Mouse (Mus musculus): ENCODE results near the gene Epb41l5.

GRCm38 (mm10) chr1:119498536-119499231 lies 150.1 kb downstream of the Epb41l5 start:
- TF ChIP-seq CTCF (IDR thresholded peaks at IDR 0.05; ENCODE audit: borderline replicate concordance, extremely low read depth, insufficient read depth, insufficient read length) (no peak), POLR2A (IDR thresholded peaks at IDR 0.05; ENCODE audit: borderline replicate concordance, extremely low read depth, insufficient read depth, insufficient read length, poor library complexity, severe bottlenecking) (no peak)

Data from brain, embryonic 14.5 days (tissue).